Mouse (Mus musculus) layer of hippocampus, adult 18-20 months (tissue): ENCODE measurements around the gene Ppp1r9a. TPM values are rescaled to one million over a fixed set of nuclear protein-coding genes. Genes with fewer than 3 reads are reported as not detected.

Experiments
- DNase-seq, 2 experiments: peaks; one replicate each; pipeline ENCODE4 v3.0.0; 2022; ENCODE audit warnings: low spot score in 2 of 2
- total RNA-seq, 2 experiments: library from RNA; stranded (reverse); gene quantifications; 2 replicates each; pipeline ENCODE4 v1.2.3; 2021

The Ppp1r9a gene
- total RNA-seq, 2 experiments from 2014 or later: 161 TPM

- no peak for DNase-seq
Measured at GRCm38 (mm10) chr6:4953028-4953719, 50.5 kb downstream of the Ppp1r9a start.

GRCm38 (mm10) chr6:4956651-4957050 lies 53.9 kb downstream of the Ppp1r9a start:
- DNase-seq: no peak

- DNase-seq: no peak
Measured at GRCm38 (mm10) chr6:4962197-4962596, 59.5 kb downstream of the Ppp1r9a start.

- no peak for DNase-seq
Measured at GRCm38 (mm10) chr6:4963049-4963448, 60.3 kb downstream of the Ppp1r9a start.

GRCm38 (mm10) chr6:4967236-4967635 lies 64.5 kb downstream of the Ppp1r9a start:
- DNase-seq: no peak

GRCm38 (mm10) chr6:4971229-4971628 lies 68.5 kb downstream of the Ppp1r9a start:
- peak in 1 of 2 experiments; percentile 36 for DNase-seq

- DNase-seq: no peak
Measured at GRCm38 (mm10) chr6:4972808-4973207, 70.1 kb downstream of the Ppp1r9a start.

GRCm38 (mm10) chr6:4973337-4973736 lies 70.6 kb downstream of the Ppp1r9a start:
- DNase-seq: no peak

- DNase-seq: no peak
Measured at GRCm38 (mm10) chr6:4977515-4977914, 74.8 kb downstream of the Ppp1r9a start.

GRCm38 (mm10) chr6:4978249-4978648 lies 75.5 kb downstream of the Ppp1r9a start:
- DNase-seq: no peak

GRCm38 (mm10) chr6:4978897-4979296 lies 76.2 kb downstream of the Ppp1r9a start:
- DNase-seq: no peak

GRCm38 (mm10) chr6:4980113-4980512 lies 77.4 kb downstream of the Ppp1r9a start:
- DNase-seq: no peak

GRCm38 (mm10) chr6:4982686-4983162 lies 80.0 kb downstream of the Ppp1r9a start:
- DNase-seq: peak in 1 of 2 experiments; percentile 12

- DNase-seq: no peak
Measured at GRCm38 (mm10) chr6:4985668-4986067, 83.0 kb downstream of the Ppp1r9a start.

- no peak for DNase-seq
Measured at GRCm38 (mm10) chr6:4987084-4987483, 84.4 kb downstream of the Ppp1r9a start.

- DNase-seq: no peak
Measured at GRCm38 (mm10) chr6:4988688-4989087, 86.0 kb downstream of the Ppp1r9a start.

- DNase-seq: peak; percentile 37 to 67
Measured at GRCm38 (mm10) chr6:4992308-4992707, 89.6 kb downstream of the Ppp1r9a start.

- DNase-seq: no peak
Measured at GRCm38 (mm10) chr6:4993600-4994160, 91.0 kb downstream of the Ppp1r9a start.

GRCm38 (mm10) chr6:4994161-4994919 lies 91.6 kb downstream of the Ppp1r9a start:
- no peak for DNase-seq

GRCm38 (mm10) chr6:4997599-4997998 lies 94.9 kb downstream of the Ppp1r9a start:
- DNase-seq: no peak

- no peak for DNase-seq
Measured at GRCm38 (mm10) chr6:4998929-4999328, 96.2 kb downstream of the Ppp1r9a start.

- no peak for DNase-seq
Measured at GRCm38 (mm10) chr6:5000788-5001187, 98.1 kb downstream of the Ppp1r9a start.
